Mouse (Mus musculus) ovary, adult 18-20 months (tissue): ENCODE results near the gene Rps9.
"Not testable (repeated sequence)": the region's sequence is repeated elsewhere in the genome, so short reads cannot be mapped to it uniquely, and the experiment has no call there.

Experiments used
- DNase-seq: peaks from one replicate; pipeline ENCODE4 v3.0.0; 2022; ENCODE audit warnings: low spot score, mixed read lengths

Gene Rps9

GRCm38 (mm10) chr7:3703879-3704441 is at the start of gene Rps9:
Gene Rps9 (plus strand): TSS chr7:3703993.
- DNase-seq = peak; percentile 91

GRCm38 (mm10) chr7:3656966-3657365 is 46.8 kb upstream of the Rps9 start:
- DNase-seq = no peak

GRCm38 (mm10) chr7:3658578-3658977 is 45.2 kb upstream of the Rps9 start:
- DNase-seq = no peak

- DNase-seq = no peak
Measured at GRCm38 (mm10) chr7:3664524-3665214, 39.1 kb upstream of the Rps9 start.

GRCm38 (mm10) chr7:3665215-3666114 is 38.3 kb upstream of the Rps9 start, which contains the start of gene Leng1:
Gene Leng1 (minus strand): TSS chr7:3665840.
- DNase-seq = peak; percentile 98

- DNase-seq = no peak
Measured at GRCm38 (mm10) chr7:3666921-3667391, 36.8 kb upstream of the Rps9 start.

- DNase-seq = peak; percentile 41
Measured at GRCm38 (mm10) chr7:3674507-3675227, 29.1 kb upstream of the Rps9 start.

- no peak for DNase-seq
Measured at GRCm38 (mm10) chr7:3675228-3675548, 28.6 kb upstream of the Rps9 start.

- DNase-seq = no peak
Measured at GRCm38 (mm10) chr7:3676371-3676770, 27.4 kb upstream of the Rps9 start.

GRCm38 (mm10) chr7:3677342-3677741 is 26.5 kb upstream of the Rps9 start, which contains the start of gene Tmc4:
Gene Tmc4 (minus strand): TSS chr7:3677553.
- no peak for DNase-seq

- no peak for DNase-seq
Measured at GRCm38 (mm10) chr7:3683908-3684550, 19.8 kb upstream of the Rps9 start.

GRCm38 (mm10) chr7:3684698-3685097 is 19.1 kb upstream of the Rps9 start:
- no peak for DNase-seq

GRCm38 (mm10) chr7:3685400-3686187 is 18.2 kb upstream of the Rps9 start:
- DNase-seq = no peak

GRCm38 (mm10) chr7:3691919-3692318 is 11.9 kb upstream of the Rps9 start:
- DNase-seq = no peak

- DNase-seq = no peak
Measured at GRCm38 (mm10) chr7:3692382-3692986, 11.3 kb upstream of the Rps9 start, which contains the start of gene Tsen34. Gene Tsen34 (plus strand): TSS chr7:3692863.

- DNase-seq = peak; percentile 95
Measured at GRCm38 (mm10) chr7:3692987-3693808, 10.6 kb upstream of the Rps9 start, which contains the start of gene Mboat7. Gene Mboat7 (minus strand): TSS chr7:3693523.

- no peak for DNase-seq
Measured at GRCm38 (mm10) chr7:3693809-3694075, 10.1 kb upstream of the Rps9 start.

- peak; percentile 78 for DNase-seq
Measured at GRCm38 (mm10) chr7:3694076-3694948, 9.5 kb upstream of the Rps9 start.

- DNase-seq = not testable (repeated sequence)
Measured at GRCm38 (mm10) chr7:3694949-3695305, 8.9 kb upstream of the Rps9 start.
